Comparison of ENCODE assay signal across 8 mouse cellular contexts in genomic region chr1:66817453-66817839, GRCm38 (mm10). TPM values are rescaled to one million over a fixed set of nuclear protein-coding genes. Genes with fewer than 3 reads are reported as not detected.
DNase-seq lines count a peak whose midpoint lies in the region; ATAC-seq and TF ChIP-seq lines count a peak whose summit lies in the region.

Gene Kansl1l, minus strand, starts transcription at chr1:66817562.

- peak within 1 kb of the TSS; percentile 69 for H3K4me2 ChIP-seq in embryonic facial prominence, embryonic 12.5 days (replicated peaks)
- H3K4me2 ChIP-seq in limb, embryonic 11.5 days (ENCODE audit: low read depth, severe bottlenecking): peak within 1 kb of the TSS; percentile 72
- H3K4me2 ChIP-seq in midbrain, embryonic 13.5 days (replicated peaks): peak within 1 kb of the TSS; percentile 80

- peak within 1 kb of the TSS; percentile 75 for H3K4me3 ChIP-seq in embryonic facial prominence, embryonic 12.5 days
- peak within 1 kb of the TSS; percentile 100 for H3K4me3 ChIP-seq in kidney, adult 2 months (ENCODE audit: insufficient read depth, low read depth, low read length)
- peak within 1 kb of the TSS; percentile 68 for H3K4me3 ChIP-seq in limb, embryonic 11.5 days (ENCODE audit: low read depth, low read length)
- peak within 1 kb of the TSS; percentile 77 for H3K4me3 ChIP-seq in midbrain, embryonic 13.5 days (replicated peaks)
- H3K4me3 ChIP-seq in small intestine, adult 2 months (ENCODE audit: low read depth, low read length): peak within 1 kb of the TSS; percentile 92

- no peaks in the 10 kb centered on the region for H3K36me3 ChIP-seq in embryonic facial prominence, embryonic 12.5 days
- no peaks in the 10 kb centered on the region for H3K36me3 ChIP-seq in kidney, adult 2 months (ENCODE audit: control insufficient read depth, insufficient read depth, low read length)
- no peaks in the 10 kb centered on the region for H3K36me3 ChIP-seq in limb, embryonic 11.5 days (ENCODE audit: control insufficient read depth, insufficient read depth, low read length)
- no peaks in the 10 kb centered on the region for H3K36me3 ChIP-seq in midbrain, embryonic 13.5 days
- H3K36me3 ChIP-seq in small intestine, adult 2 months (ENCODE audit: control insufficient read depth, insufficient read depth, low read length): no peaks in the 10 kb centered on the region

- peak within 1 kb of the TSS; percentile 93 for H3K9ac ChIP-seq in embryonic facial prominence, embryonic 12.5 days
- peak within 1 kb of the TSS; percentile 85 for H3K9ac ChIP-seq in limb, embryonic 11.5 days (ENCODE audit: low read length)
- H3K9ac ChIP-seq in midbrain, embryonic 13.5 days (replicated peaks): peak within 1 kb of the TSS; percentile 90

- WGBS in embryonic facial prominence, embryonic 12.5 days: under 1% methylated on average over 44 of the region's 56 CpGs
- WGBS in kidney, adult 2 months: 2% methylated on average over 52 of the region's 56 CpGs
- 1% methylated on average over 41 of the region's 56 CpGs for WGBS in limb, embryonic 11.5 days
- 1% methylated on average over 39 of the region's 56 CpGs for WGBS in midbrain, embryonic 13.5 days
- WGBS in small intestine, adult 2 months: 3% methylated on average over 50 of the region's 56 CpGs

- ATAC-seq in embryonic facial prominence, embryonic 12.5 days (ENCODE audit: insufficient number of reproducible peaks, insufficient read depth, low FRiP score, low TSS enrichment): peak; percentile 83
- peak; percentile 83 for ATAC-seq in limb, embryonic 11.5 days (ENCODE audit: insufficient number of reproducible peaks, low FRiP score, low TSS enrichment, low read depth)
- peak; percentile 89 for ATAC-seq in midbrain, embryonic 13.5 days

- no peaks in the 10 kb centered on the region for H3K9me3 ChIP-seq in embryonic facial prominence, embryonic 12.5 days
- H3K9me3 ChIP-seq in limb, embryonic 11.5 days (ENCODE audit: control insufficient read depth, low read length): no peaks in the 10 kb centered on the region
- H3K9me3 ChIP-seq in midbrain, embryonic 13.5 days: no peaks in the 10 kb centered on the region

- no peaks in the 10 kb centered on the region for H3K27me3 ChIP-seq in embryonic facial prominence, embryonic 12.5 days
- no peaks in the 10 kb centered on the region for H3K27me3 ChIP-seq in kidney, adult 2 months (replicated peaks; ENCODE audit: control insufficient read depth, insufficient read depth, low read length)
- H3K27me3 ChIP-seq in limb, embryonic 11.5 days (ENCODE audit: control insufficient read depth, insufficient read depth, low read length): 0 out of 2 replicates have a peak, but pooled peaks cover 3% of the 10 kb centered on the region
- H3K27me3 ChIP-seq in midbrain, embryonic 13.5 days: peaks cover 6% of the 10 kb centered on the region
- no peaks in the 10 kb centered on the region; the same call in 1 of the 2 replicates for H3K27me3 ChIP-seq in small intestine, adult 2 months (ENCODE audit: control insufficient read depth, insufficient read depth, low read length)

- H3K4me1 ChIP-seq in embryonic facial prominence, embryonic 12.5 days: peaks cover 3% of the 10 kb centered on the region; the same call in 1 of the 2 replicates
- H3K4me1 ChIP-seq in kidney, adult 2 months (ENCODE audit: control insufficient read depth, insufficient read depth, low read length): peaks cover 8% of the 10 kb centered on the region; the same call in 1 of the 2 replicates
- no peaks in the 10 kb centered on the region for H3K4me1 ChIP-seq in limb, embryonic 11.5 days (ENCODE audit: control insufficient read depth, insufficient read depth, low read length)
- H3K4me1 ChIP-seq in midbrain, embryonic 13.5 days (replicated peaks): peaks cover 29% of the 10 kb centered on the region
- H3K4me1 ChIP-seq in small intestine, adult 2 months (ENCODE audit: control insufficient read depth, insufficient read depth, insufficient read length, low read length): no peaks in the 10 kb centered on the region

- TF ChIP-seq CTCF in kidney, adult 2 months (conservative IDR thresholded peaks at IDR 0.05; ENCODE audit: insufficient read depth, insufficient read length, low read depth, low read length): no peak
- TF ChIP-seq CTCF in small intestine, adult 2 months (IDR thresholded peaks at IDR 0.05; ENCODE audit: extremely low read depth, insufficient read length, insufficient replicate concordance, low read depth, low read length): no peak

- no peak for TF ChIP-seq POLR2A in kidney, adult 2 months (IDR thresholded peaks at IDR 0.05; ENCODE audit: low read depth, low read length)
- peak; percentile 85 for TF ChIP-seq POLR2A in small intestine, adult 2 months (IDR thresholded peaks at IDR 0.05; ENCODE audit: low read depth, low read length)

- peak; percentile 84 for DNase-seq in 3T3-L1 (ENCODE audit: low read depth, low spot score)
- DNase-seq in adrenal gland, postnatal 36 days: peak; percentile 96 to 99
- peak; percentile 95 to 96 for DNase-seq in heart, adult 18-20 months
- peak; percentile 97 for DNase-seq in kidney, adult 2 months
- DNase-seq in limb, embryonic 11.5 days (ENCODE audit: low spot score): peak; percentile 94

- peak within 1 kb of the TSS; percentile 97 for H3K27ac ChIP-seq in embryonic facial prominence, embryonic 12.5 days
- peak within 1 kb of the TSS; percentile 100 for H3K27ac ChIP-seq in kidney, adult 2 months (ENCODE audit: insufficient read depth, low read depth, low read length)
- H3K27ac ChIP-seq in limb, embryonic 11.5 days (replicated peaks; ENCODE audit: low read depth, low read length): peak within 1 kb of the TSS; percentile 95
- H3K27ac ChIP-seq in midbrain, embryonic 13.5 days: peak within 1 kb of the TSS; percentile 99
- H3K27ac ChIP-seq in small intestine, adult 2 months (ENCODE audit: insufficient read depth, low read depth, low read length): peak within 1 kb of the TSS; percentile 82

RNA-seq across cellular contexts. Expression of gene Kansl1l, which starts in this region (rescaled TPM):
- total RNA-seq in adrenal gland, postnatal 36 days (2021): 10 to 100 TPM; 17.9 to 21.0 TPM
- polyA plus RNA-seq in embryonic facial prominence, embryonic 12.5 days (2016; fragmentation: Nextera tagmentation; extraction: Ambion mirVana): 22.5 and 23.5 TPM in 2 replicates
- total RNA-seq in heart, adult 18-20 months (2021): 10 to 100 TPM; 21.7 to 23.6 TPM
- 8.7 and 9.7 TPM in 2 replicates for polyA plus RNA-seq in kidney, adult 2 months (2012; rRNA removed)
- polyA plus RNA-seq in limb, embryonic 11.5 days (2014; fragmentation: Nextera tagmentation; extraction: Ambion mirVana): 16.0 and 17.0 TPM in 2 replicates
- 14.2 and 14.7 TPM in 2 replicates for polyA plus RNA-seq in midbrain, embryonic 13.5 days (2015; fragmentation: Nextera tagmentation; extraction: Ambion mirVana)
- 0.36 and 0.43 TPM in 2 replicates for polyA plus RNA-seq in small intestine, adult 2 months (2012; rRNA removed)

Comparison
In these comparisons a context has a peak if more than half of its experiments do, and no peak if none do; other contexts are left out.
1. Peak in every context shown above with its lines: DNase-seq, ATAC-seq, H3K4me3 ChIP-seq and H3K27ac ChIP-seq.